Mouse (Mus musculus): ENCODE results near the gene Tap1.

Tap1 gene

GRCm38 (mm10) chr17:34179019-34179418 lies 8.3 kb upstream of the Tap1 start:
- in situ Hi-C loops (cut with MboI), result loop anchor here (5.0 to 25.0 kb wide), 2 partner anchors 33 to 408 kb away; partner anchors contain the start of genes Ager, Gpsm3 and Pbx2

DNA sequence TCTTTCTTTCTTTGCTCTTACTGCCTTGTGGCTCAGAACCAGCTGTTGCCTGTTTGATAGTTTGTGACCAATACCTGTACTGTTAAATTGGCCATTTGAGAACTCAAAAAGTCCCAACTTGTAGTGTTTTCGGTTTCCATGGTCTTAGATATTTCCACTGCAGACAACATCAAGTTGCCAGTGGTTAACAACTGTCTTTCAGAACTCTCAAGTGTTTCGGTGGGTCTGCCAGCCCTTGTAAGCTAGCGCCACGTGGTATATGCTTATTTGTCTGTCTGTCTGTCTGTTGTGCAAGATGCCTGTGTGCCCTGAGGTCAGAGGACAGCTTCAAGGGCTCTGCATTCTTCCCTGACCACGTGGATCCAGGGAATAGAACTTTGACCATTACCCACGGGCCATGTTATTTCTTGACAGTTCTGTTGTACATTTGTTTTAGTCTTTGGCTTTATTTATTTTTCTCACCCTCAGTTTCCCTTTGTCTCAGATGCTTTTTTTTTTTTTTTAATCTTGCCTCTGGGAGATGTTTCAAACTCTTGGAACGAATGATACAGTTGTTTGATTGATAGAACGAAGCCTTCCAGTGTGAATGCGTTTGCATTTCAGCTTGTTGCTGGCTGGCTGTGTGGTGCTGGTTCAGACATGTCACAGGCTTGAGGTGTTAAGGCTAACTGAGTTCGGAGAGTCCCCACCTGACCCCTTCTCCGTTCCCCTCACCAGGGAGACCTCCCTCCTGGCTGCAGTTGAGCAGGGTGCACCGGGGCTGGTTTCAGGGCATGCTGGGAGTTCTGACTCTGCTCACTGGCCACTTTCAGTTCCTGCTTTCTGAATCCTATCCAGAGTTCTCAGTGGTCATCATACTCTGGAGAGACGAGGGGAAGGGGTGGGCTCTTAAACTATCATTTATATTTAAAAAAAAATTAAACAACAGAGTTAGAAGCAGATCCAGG lies 7.2 kb upstream of the Tap1 start:
- in situ Hi-C loops (cut with MboI), result loop anchor here (5.0 to 25.0 kb wide), 2 partner anchors 32 to 407 kb away; partner anchors contain the start of genes Ager, Gpsm3 and Pbx2

DNA sequence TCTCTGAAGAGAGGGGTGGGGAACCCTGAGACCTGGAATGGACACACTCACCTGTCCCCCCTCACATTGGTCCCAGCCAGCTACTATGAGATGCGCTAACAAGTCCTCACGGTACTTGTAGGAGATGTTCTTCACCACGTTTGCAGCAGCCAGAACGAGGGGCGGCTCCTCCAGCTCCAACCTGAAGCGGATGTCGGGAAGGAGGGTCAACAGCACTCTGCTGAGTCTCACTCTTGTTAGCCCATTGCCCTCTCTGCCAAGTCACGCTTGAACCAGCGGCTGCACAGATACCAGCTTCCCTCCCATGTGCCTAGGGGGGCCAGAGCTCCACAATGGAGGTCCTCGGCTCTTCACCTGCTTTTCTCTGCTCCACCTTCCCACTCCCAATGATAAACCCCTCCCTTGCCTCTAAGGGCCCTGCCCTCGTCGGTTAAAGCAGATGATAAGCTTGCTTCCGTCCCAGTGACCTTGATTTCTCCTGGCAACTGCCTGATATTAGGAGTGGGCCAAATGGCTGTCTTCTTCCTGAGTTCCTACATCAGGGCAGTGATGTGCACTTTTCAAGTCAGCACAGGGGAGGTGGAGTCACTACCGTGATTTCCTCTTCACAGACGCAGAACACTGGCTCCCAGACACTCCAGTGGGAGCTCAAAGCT lies 3.7 kb upstream of the Tap1 start:
- in situ Hi-C loops (cut with MboI), result loop anchor here (25.0 kb wide), 1 partner anchor 404 kb away; the partner anchor contains the start of genes Ager, Gpsm3 and Pbx2

DNA sequence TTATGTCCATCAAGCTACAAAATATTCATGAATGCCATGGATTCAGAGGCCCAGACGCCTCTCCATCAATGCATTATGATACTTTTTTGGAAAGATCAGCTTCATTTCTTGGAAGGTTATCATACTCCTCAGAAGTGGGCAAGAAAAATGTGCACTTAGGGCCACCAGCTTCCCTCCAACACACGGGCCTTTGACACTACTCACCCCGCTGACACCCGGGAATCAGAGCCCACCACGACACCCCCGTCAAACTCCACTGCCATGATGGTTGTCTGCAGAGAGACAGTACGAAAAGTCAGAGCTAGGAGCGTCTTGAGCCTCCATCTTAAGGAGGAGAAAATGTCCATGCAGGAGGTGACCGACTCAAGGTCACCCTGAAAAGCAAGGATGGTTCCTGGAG lies 1.8 kb upstream of the Tap1 start:
- in situ Hi-C loops (cut with MboI), result loop anchor here (25.0 kb wide), 1 partner anchor 402 kb away; the partner anchor contains the start of genes Ager, Gpsm3 and Pbx2

DNA sequence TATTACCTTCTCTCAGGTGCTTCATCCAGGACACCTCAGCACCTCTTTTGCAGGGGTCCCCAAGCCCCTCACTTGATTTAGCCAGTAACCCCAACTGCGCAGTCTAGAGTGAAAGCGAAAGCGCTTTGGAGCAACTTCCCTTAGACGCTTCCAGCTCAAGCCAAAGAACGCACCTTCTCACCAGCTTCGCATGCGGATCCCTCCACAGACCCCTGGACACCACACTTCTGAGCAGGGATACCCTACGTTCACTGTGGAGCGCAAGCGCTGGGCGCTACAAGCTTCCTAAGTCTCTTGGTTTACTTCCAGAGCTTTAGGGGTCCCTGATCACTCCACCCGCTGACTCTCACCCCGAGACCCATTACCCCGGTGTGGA lies 480 bp upstream of the Tap1 start:
- in situ Hi-C loops (cut with MboI), result loop anchor here (25.0 kb wide), 1 partner anchor 400 kb away; the partner anchor contains the start of genes Ager, Gpsm3 and Pbx2

GRCm38 (mm10) chr17:34188010-34188409 lies 657 bp downstream of the Tap1 start:
- in situ Hi-C loops (cut with MboI), result loop anchor here (25.0 kb wide), 1 partner anchor 399 kb away; the partner anchor contains the start of genes Ager, Gpsm3 and Pbx2

GRCm38 (mm10) chr17:34188986-34189385 lies 1.6 kb downstream of the Tap1 start:
- in situ Hi-C loops (cut with MboI), result loop anchor here (25.0 kb wide), 1 partner anchor 398 kb away; the partner anchor contains the start of genes Ager, Gpsm3 and Pbx2

GRCm38 (mm10) chr17:34192852-34193251 lies 5.5 kb downstream of the Tap1 start:
- in situ Hi-C loops (cut with MboI), result loop anchor here (25.0 kb wide), 1 partner anchor 394 kb away; the partner anchor contains the start of genes Ager, Gpsm3 and Pbx2

DNA sequence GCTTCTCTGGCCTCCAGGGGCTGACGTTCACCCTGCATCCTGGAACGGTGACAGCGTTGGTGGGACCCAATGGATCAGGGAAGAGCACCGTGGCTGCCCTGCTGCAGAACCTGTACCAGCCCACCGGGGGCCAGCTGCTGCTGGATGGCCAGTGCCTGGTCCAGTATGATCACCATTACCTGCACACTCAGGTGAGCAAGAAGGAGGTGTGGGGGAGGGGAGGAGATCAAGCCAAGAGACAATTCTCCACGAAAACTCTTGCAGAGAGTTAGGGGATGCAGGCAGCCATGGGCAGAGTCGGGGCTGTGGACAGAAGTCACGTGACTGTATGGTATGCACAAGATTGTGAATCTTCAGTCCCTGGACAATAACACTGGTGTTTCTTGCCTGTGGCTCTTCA lies 6.1 kb downstream of the Tap1 start:
- in situ Hi-C loops (cut with MboI), result loop anchor here (25.0 kb wide), 1 partner anchor 394 kb away; the partner anchor contains the start of genes Ager, Gpsm3 and Pbx2

GRCm38 (mm10) chr17:34194723-34195122 lies 7.4 kb downstream of the Tap1 start:
- in situ Hi-C loops (cut with MboI), result loop anchor here (25.0 kb wide), 1 partner anchor 393 kb away; the partner anchor contains the start of genes Ager, Gpsm3 and Pbx2

DNA sequence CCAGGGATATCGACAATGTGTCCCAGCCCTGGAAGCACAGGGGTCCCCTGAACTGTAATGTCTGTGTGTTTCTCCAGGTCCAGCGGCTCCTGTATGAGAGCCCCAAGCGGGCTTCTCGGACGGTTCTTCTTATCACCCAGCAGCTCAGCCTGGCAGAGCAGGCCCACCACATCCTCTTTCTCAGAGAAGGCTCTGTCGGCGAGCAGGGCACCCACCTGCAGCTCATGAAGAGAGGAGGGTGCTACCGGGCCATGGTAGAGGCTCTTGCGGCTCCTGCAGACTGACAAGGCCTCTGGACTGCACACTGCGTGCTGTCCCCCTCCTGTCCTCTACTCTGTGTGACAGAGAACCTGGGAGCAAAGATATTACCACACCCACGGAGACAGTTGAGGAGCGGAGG lies 9.1 kb downstream of the Tap1 start:
- in situ Hi-C loops (cut with MboI), result loop anchor here (25.0 kb wide), 1 partner anchor 391 kb away; the partner anchor contains the start of genes Ager, Gpsm3 and Pbx2

DNA sequence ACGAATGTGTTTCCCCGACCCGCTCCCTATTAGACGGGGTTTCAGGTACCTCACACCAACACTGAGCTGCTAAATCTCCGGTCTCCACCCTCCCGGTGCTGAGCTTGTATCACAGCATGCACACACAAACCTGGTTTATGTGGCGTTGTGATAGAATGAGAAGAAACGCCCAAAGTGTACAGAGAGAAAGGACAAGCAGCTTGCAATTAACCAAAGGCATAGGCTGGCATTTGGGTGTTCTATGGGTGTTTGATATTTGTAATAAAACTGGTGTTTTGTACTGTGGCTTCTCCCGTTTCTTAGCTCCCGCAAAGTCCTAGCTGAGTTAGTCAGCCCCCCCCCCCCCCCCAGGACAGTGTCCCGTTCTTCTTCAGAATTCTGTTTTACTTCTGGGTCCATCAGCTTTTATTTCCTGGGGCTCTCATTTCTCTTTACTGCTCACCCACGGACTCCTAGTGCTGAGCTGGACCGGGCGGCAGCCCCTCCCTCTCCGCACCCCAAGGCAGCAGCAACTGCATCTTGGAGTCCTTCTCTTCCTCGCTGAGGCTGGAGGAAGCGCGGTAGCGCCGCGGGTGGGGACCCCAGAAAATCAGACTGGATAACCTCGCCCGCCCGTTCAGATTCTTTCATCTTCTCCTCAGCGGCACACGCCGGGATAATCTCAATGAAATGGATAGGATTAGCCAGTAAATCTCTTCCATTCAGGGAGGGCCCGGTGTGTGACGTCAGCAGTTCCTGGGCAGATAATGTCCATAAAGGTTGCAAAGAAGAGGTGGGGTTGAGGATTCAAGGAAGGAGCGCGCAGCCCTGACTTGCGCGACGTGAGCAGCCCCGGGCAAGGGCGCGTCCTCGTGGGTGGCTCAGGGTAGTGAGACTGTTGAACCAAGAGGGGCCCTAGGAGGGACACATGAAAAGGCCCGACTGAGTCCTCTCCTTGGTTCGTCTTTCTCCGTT lies 9.9 kb downstream of the Tap1 start, which contains the start of gene Psmb8:
Gene Psmb8, plus strand, starts transcription at position 781 of the 954 bp plus-strand sequence.
- in situ Hi-C loops (cut with MboI), result loop anchor here (25.0 kb wide), 1 partner anchor 390 kb away; the partner anchor contains the start of genes Ager, Gpsm3 and Pbx2

GRCm38 (mm10) chr17:34197904-34198520 lies 10.7 kb downstream of the Tap1 start:
- in situ Hi-C loops (cut with MboI), result loop anchor here (25.0 kb wide), 1 partner anchor 389 kb away; the partner anchor contains the start of genes Ager, Gpsm3 and Pbx2

DNA sequence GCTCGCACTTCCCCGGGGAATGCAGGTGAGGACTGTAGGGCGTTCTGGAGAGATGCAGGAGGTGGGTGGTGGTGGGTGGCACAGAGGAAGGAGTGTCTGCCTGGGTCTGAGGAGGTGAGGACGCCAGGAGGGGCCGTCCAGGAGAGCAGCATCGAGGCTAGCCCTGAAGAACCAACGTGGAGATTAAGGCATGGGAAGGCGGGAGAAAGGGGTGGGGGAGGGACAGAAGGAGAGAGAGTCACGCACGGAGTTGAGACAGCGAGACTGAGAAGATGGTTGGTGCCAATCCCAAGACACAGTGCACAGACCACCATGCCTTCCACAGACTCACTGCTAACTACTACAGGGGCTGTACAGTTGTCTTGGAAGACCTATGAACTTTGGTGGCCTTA lies 11.2 kb downstream of the Tap1 start:
- in situ Hi-C loops (cut with MboI), result loop anchor here (25.0 kb wide), 1 partner anchor 389 kb away; the partner anchor contains the start of genes Ager, Gpsm3 and Pbx2

DNA sequence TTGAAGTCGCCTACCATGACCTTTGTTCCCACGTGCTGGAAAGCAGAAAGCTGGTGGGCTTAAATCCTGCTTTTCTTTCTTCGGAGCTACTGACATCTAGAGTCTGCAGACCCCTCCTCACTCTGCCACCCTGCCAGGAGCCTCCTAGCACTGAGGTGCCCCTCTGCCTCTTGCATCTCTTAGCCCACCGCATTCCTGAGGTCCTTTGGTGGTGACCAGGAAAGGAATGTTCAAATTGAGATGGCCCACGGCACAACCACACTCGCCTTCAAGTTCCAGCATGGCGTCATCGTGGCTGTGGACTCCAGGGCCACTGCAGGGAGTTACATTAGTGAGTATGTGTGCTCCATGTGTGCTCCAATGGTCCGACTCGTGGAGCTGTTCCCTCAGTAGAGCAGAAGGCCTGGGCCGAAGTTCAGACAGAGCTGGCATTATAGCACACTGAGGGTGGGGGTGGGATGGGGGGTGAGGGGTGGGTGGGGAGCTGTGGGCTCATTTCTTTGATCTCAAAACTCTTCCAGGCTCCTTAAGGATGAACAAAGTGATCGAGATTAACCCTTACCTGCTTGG lies 11.8 kb downstream of the Tap1 start:
- in situ Hi-C loops (cut with MboI), result loop anchor here (25.0 kb wide), 1 partner anchor 388 kb away; the partner anchor contains the start of genes Ager, Gpsm3 and Pbx2

DNA sequence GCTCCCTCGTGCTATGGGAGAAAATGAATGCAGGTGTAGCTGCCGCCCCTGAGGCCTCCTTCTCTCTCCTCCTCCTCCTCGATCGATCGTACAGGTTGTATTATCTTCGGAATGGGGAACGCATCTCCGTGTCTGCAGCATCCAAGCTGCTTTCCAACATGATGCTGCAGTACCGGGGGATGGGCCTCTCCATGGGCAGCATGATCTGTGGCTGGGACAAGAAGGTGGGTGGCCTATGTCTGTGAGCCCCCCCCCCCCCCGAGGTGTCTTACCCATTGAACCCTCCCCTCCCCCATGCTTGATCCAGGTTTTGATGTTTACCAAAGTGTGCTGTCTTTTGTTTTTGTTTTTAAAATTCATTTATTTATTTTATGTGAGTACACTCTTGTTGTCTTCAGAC lies 12.7 kb downstream of the Tap1 start:
- in situ Hi-C loops (cut with MboI), result no loop called here

GRCm38 (mm10) chr17:34200772-34201505 lies 13.6 kb downstream of the Tap1 start:
- in situ Hi-C loops (cut with MboI), result no loop called here

- in situ Hi-C loops (cut with MboI), result no loop called here
These were observed 14.2 kb downstream of the Tap1 start for GRCm38 (mm10) chr17:34201506-34202055.

Measured in mature B cell (primary cell).